27 mouse cellular contexts compared by ENCODE assay signal in genomic region chr10:111302486-111302885, GRCm38 (mm10). TPM values are rescaled to one million over a fixed set of nuclear protein-coding genes. Genes with fewer than 3 reads are reported as not detected.
A peak's percentile ranks its signal among the peaks of the same experiment; 100 is the strongest.
DNase-seq lines count a peak whose midpoint lies in the region; ATAC-seq and TF ChIP-seq lines count a peak whose summit lies in the region.
"Had no signal": no experiment of that assay in that cellular context is flagged by ENCODE, and none has a peak within 500 bp of the region (broad histone marks: within the 10 kb centered on the region; RNA-seq: fewer than 3 reads in every experiment).

No protein-coding gene starts in this region.

- peaks cover 2% of the 10 kb centered on the region for H3K36me3 ChIP-seq in liver, adult 2 months (ENCODE audit: control insufficient read depth, insufficient read depth, low read length)
- no peaks in the 10 kb centered on the region for H3K36me3 ChIP-seq in liver, postnatal 0 days (replicated peaks; ENCODE audit: insufficient read depth, low read length)
- no peaks in the 10 kb centered on the region for H3K36me3 ChIP-seq in limb, embryonic 10.5 days
- H3K36me3 ChIP-seq in intestine, postnatal 0 days (ENCODE audit: control insufficient read depth, insufficient read depth): no peaks in the 10 kb centered on the region
- H3K36me3 ChIP-seq: embryonic facial prominence, embryonic 13.5 days; embryonic facial prominence, embryonic 15.5 days; forebrain, embryonic 12.5 days had no signal

- no peak overlapping the region for H3K4me2 ChIP-seq in liver, postnatal 0 days (ENCODE audit: low read depth, low read length)
- H3K4me2 ChIP-seq in intestine, postnatal 0 days (replicated peaks; ENCODE audit: low read depth): no peak overlapping the region
- H3K4me2 ChIP-seq: embryonic facial prominence, embryonic 13.5 days; embryonic facial prominence, embryonic 15.5 days; forebrain, embryonic 12.5 days had no signal

- no peak overlapping the region for H3K9ac ChIP-seq in liver, adult 2 months (ENCODE audit: low read depth, low read length)
- H3K9ac ChIP-seq in liver, postnatal 0 days (replicated peaks): no peak overlapping the region
- H3K9ac ChIP-seq in intestine, postnatal 0 days (ENCODE audit: low read depth, low read length): no peak overlapping the region
- H3K9ac ChIP-seq: embryonic facial prominence, embryonic 13.5 days; embryonic facial prominence, embryonic 15.5 days; forebrain, embryonic 12.5 days had no signal

- H3K79me2 ChIP-seq in liver, adult 2 months (ENCODE audit: control insufficient read depth, insufficient read depth, low read length): no peaks in the 10 kb centered on the region

- H3K9me3 ChIP-seq in liver, postnatal 0 days (ENCODE audit: low read length): no peaks in the 10 kb centered on the region
- no peaks in the 10 kb centered on the region for H3K9me3 ChIP-seq in limb, embryonic 10.5 days (replicated peaks)
- H3K9me3 ChIP-seq in intestine, postnatal 0 days (ENCODE audit: control insufficient read depth): no peaks in the 10 kb centered on the region
- H3K9me3 ChIP-seq: embryonic facial prominence, embryonic 13.5 days; embryonic facial prominence, embryonic 15.5 days; forebrain, embryonic 10.5 days; forebrain, embryonic 12.5 days; G1E had no signal

- TF ChIP-seq CTCF in liver, adult 2 months (IDR thresholded peaks at IDR 0.05; ENCODE audit: low read depth, low read length): no peak
- TF ChIP-seq CTCF in liver, postnatal 0 days (IDR thresholded peaks at IDR 0.05; ENCODE audit: low read depth): no peak
- no peak for TF ChIP-seq CTCF in intestine, postnatal 0 days (IDR thresholded peaks at IDR 0.05; ENCODE audit: low read depth)

- intact Hi-C loops in heart, postnatal 14 days (cut with DNase I): no loop called here

- TF ChIP-seq POLR2A in liver, adult 2 months (IDR thresholded peaks at IDR 0.05; ENCODE audit: extremely low read depth, insufficient read depth, low read length): no peak

- TF ChIP-seq EP300 in liver, postnatal 0 days (IDR thresholded peaks at IDR 0.05; ENCODE audit: low read depth): no peak

- H3K4me1 ChIP-seq in liver, adult 2 months (ENCODE audit: control insufficient read depth, insufficient read depth, low read length): peaks cover 16% of the 10 kb centered on the region
- H3K4me1 ChIP-seq in liver, postnatal 0 days (ENCODE audit: insufficient read depth): peaks cover 15% of the 10 kb centered on the region
- peaks cover 5% of the 10 kb centered on the region for H3K4me1 ChIP-seq in limb, embryonic 10.5 days
- H3K4me1 ChIP-seq in intestine, postnatal 0 days (replicated peaks; ENCODE audit: control insufficient read depth, insufficient read depth, low read length): no peaks in the 10 kb centered on the region; the same call in 1 of the 2 replicates

- H3K27me3 ChIP-seq in liver, adult 2 months (ENCODE audit: control insufficient read depth, insufficient read depth, low read length): no peaks in the 10 kb centered on the region
- H3K27me3 ChIP-seq in liver, postnatal 0 days (ENCODE audit: insufficient read depth, low read length): no peaks in the 10 kb centered on the region
- H3K27me3 ChIP-seq in limb, embryonic 10.5 days (ENCODE audit: low read depth, poor library complexity, severe bottlenecking): no peaks in the 10 kb centered on the region
- no peaks in the 10 kb centered on the region for H3K27me3 ChIP-seq in intestine, postnatal 0 days (replicated peaks; ENCODE audit: control insufficient read depth, insufficient read depth, low read length)
- H3K27me3 ChIP-seq: CH12.LX; embryonic facial prominence, embryonic 13.5 days; embryonic facial prominence, embryonic 15.5 days; forebrain, embryonic 12.5 days had no signal

- DNase-seq in heart, adult 11 months: peak; percentile 61
- DNase-seq in heart, postnatal 14 days: no peak
- peak; percentile 72 for DNase-seq in liver, adult 2 months (ENCODE audit: extremely low read depth, low read depth, low spot score)
- no peak for DNase-seq in liver, postnatal 0 days
- DNase-seq in limb, embryonic 10.5 days (ENCODE audit: low spot score): peak; percentile 20
- no peak for DNase-seq in retina, postnatal 1 day
- DNase-seq: adrenal gland, adult 2 months; adrenal gland, postnatal 10 days; adrenal gland, postnatal 25 days; B cell, adult 2 months; cerebellum, adult 11 months; cerebellum, adult 18-20 months; cerebellum, adult 8-10 months; cerebellum, adult 9-11 months; cerebellum, postnatal 14 days; cerebellum, postnatal 36 days; embryo, embryonic 11 days had no signal

- H3K27ac ChIP-seq in liver, adult 2 months (replicated peaks; ENCODE audit: insufficient read depth, low read depth, low read length): peak overlapping the region; percentile 27
- no peak overlapping the region for H3K27ac ChIP-seq in liver, postnatal 0 days (ENCODE audit: low read depth)
- H3K27ac ChIP-seq in limb, embryonic 10.5 days: no peak overlapping the region
- no peak overlapping the region for H3K27ac ChIP-seq in intestine, postnatal 0 days (ENCODE audit: low read depth, low read length)
- H3K27ac ChIP-seq: embryonic facial prominence, embryonic 13.5 days; embryonic facial prominence, embryonic 15.5 days; forebrain, embryonic 10.5 days; forebrain, embryonic 12.5 days had no signal

- WGBS in liver, adult 2 months: 43% methylated on average over 6 of the region's 6 CpGs
- WGBS in liver, postnatal 0 days (ENCODE audit: insufficient replicate concordance): 69% methylated on average over 6 of the region's 6 CpGs
- 95% methylated on average over 6 of the region's 6 CpGs for WGBS in limb, embryonic 10.5 days
- WGBS in intestine, postnatal 0 days: 85% methylated on average over 6 of the region's 6 CpGs

- no peak for ATAC-seq in liver, postnatal 0 days
- ATAC-seq in intestine, postnatal 0 days: no peak
- ATAC-seq: CD4-positive, CD25-positive, alpha-beta regulatory T cell, adult 4 months; forebrain, embryonic 14.5 days had no signal

- no peak overlapping the region for H3K4me3 ChIP-seq in liver, adult 2 months (ENCODE audit: insufficient read depth, low read depth, low read length)
- no peak overlapping the region for H3K4me3 ChIP-seq in liver, postnatal 0 days (ENCODE audit: low read depth, low read length)
- H3K4me3 ChIP-seq in limb, embryonic 10.5 days: no peak overlapping the region
- H3K4me3 ChIP-seq in intestine, postnatal 0 days (ENCODE audit: low read depth, low read length): no peak overlapping the region
- H3K4me3 ChIP-seq: embryonic facial prominence, embryonic 13.5 days; embryonic facial prominence, embryonic 15.5 days; erythroblast, embryonic 14.5 days; forebrain, embryonic 10.5 days; forebrain, embryonic 12.5 days had no signal

RNA-seq across cellular contexts. Expression of gene Bbs10, which starts 4.0 kb away (rescaled TPM):
- total RNA-seq in heart, postnatal 14 days (2021): 1 to 10 TPM; 3.1 to 3.2 TPM
- total RNA-seq in liver, adult 2 months (2014; rRNA removed): 5.2 and 6.2 TPM in 2 replicates
- 1.3 and 1.6 TPM in 2 replicates for polyA plus RNA-seq in liver, adult 2 months (2012; rRNA removed)
- 2.0 TPM in 2 replicates for polyA plus RNA-seq in liver, postnatal 0 days (2015; fragmentation: Nextera tagmentation; extraction: Ambion mirVana)
- 5.4 and 6.7 TPM in 2 replicates for polyA plus RNA-seq in limb, embryonic 10.5 days (2016; fragmentation: Nextera tagmentation; extraction: Ambion mirVana)
- 1.3 TPM in 2 replicates for polyA plus RNA-seq in intestine, postnatal 0 days (2015; fragmentation: Nextera tagmentation; extraction: Ambion mirVana)
- polyA plus RNA-seq: erythroblast, embryonic 14.5 days had no signal

Comparison
In these comparisons a context has a peak if more than half of its experiments do, and no peak if none do; other contexts are left out.
1. DNase-seq: peak in heart, adult 11 months (single experiment), liver, adult 2 months (single experiment) and limb, embryonic 10.5 days (single experiment); none in heart, postnatal 14 days (0 of 2), liver, postnatal 0 days (single experiment) and retina, postnatal 1 day (single experiment).